Mouse (Mus musculus) left cerebral cortex, adult 11 months (tissue): Measurements from ENCODE around the gene Gps2.

Experiments
- DNase-seq: peaks from one replicate; pipeline ENCODE4 v3.0.0; 2022; ENCODE audit warnings: low spot score

The Gps2 gene

DNA sequence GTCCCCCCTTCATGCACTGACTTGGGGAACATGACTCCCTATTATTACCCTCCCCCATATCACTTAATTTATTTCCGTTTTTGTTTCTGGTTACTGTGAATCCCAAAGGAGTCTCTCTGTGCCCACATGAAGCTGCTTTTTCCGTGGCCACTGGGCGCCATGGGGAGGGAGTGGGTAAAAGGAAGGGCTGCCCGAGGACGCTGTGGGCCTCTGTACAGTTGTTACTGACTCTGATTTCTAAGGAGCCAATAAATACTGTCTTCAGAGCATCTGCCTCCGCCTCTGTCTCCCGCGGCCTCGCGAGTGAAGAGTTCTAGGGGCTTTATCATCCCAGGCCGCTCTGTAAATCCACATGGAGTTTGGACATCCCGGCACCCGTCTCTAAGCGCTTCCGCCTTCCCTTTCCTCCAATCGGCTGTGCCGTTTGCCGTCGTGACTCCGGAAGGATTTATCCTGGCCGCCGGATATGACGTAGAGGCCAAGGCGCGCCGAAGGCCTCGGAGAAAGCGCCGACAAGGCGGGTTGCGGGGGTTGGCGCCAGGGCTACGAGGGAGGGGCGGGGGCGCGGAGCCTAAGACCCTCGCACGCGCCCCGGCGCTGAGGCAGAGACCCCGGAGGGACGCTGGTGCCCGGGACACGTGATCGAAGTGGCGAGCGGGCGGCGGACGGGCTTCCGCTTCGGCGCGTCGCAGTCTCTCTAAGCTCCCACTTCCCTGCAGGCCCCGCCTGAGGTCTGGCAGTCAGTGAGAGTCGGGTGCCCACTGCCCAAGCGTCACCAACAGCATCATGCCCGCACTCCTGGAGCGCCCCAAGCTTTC is at the start of gene Gps2:
Gene Gps2, plus strand, starts transcription at position 335 of the 818 bp plus-strand sequence.
- peak; percentile 86 for DNase-seq

- no peak for DNase-seq
Observed at GRCm38 (mm10) chr11:69864138-69864860, 49.4 kb upstream of the Gps2 start.

DNA sequence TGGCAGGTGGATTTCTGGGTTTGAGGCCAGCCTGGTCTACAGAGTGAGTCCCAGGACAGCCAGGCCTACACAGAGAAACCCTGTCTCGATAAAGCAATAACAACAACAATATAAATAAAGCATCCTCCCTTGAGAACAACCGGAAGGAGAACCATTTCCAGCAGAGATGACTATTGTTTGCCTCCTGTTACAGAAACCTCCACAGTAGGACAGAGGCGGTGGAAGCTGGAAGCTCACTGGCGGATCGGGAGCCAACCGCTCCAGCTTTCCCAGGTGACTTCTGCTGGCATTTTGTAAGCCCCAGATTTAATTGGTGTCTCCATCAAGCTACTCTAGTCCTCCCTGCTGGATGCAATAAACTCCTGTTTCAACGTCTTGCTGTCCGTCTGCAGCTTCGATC is 48.1 kb upstream of the Gps2 start:
- no peak for DNase-seq

DNA sequence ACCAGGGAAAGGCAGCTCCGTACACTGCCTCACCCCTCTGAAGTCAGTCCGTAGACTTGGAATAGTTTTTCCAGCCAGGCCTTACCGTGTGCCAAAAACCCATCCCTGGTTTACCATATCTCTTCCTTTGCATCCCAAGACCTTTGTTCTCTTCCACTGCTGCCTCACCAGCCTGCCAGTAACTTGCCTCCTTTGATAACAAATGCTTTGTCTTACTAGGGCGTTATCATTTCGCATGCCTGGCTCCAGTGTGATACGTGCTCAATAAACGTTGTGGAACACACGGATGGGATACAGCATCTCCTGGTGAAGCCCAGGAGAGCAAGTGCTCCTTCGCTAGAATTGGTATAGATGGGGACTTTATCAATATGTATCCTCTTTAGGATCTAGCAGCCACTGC is 46.4 kb upstream of the Gps2 start:
- DNase-seq: no peak

DNA sequence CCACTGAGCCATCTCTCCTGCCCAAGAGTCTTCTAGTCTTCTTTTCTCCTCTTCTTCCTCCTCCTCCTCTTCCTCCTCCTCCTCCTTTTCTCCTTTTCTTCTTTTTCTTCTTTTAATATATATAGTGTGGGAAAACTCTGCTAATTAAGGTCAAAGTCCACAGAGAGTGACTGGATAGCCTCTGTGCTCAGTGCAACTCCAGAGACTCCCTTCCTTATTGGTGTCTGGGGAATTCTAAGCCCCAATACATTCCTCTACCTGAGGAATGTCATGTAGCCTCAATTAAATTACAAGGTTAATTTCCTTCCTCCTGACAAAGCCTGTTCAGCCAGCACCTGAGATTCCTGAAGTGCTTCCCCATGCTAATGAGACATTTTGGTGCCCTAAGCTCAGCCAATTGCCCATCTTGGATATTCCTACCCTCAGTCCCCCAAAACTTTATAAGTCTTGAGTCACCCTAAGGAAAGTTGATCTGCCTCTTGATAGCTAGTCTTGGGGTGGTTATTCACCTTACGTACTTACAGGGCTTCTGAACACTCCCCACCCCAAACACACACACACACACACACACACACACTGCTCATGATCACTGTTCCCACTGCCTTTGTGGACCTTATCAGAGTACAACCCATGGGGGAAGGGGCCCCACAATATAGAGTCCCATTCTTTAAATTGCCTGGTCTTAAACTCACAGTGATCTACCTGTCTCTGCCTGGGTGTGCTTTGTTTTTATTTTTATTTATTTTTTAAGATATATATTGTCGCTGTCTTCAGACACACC is 43.2 kb upstream of the Gps2 start:
- DNase-seq: no peak

DNA sequence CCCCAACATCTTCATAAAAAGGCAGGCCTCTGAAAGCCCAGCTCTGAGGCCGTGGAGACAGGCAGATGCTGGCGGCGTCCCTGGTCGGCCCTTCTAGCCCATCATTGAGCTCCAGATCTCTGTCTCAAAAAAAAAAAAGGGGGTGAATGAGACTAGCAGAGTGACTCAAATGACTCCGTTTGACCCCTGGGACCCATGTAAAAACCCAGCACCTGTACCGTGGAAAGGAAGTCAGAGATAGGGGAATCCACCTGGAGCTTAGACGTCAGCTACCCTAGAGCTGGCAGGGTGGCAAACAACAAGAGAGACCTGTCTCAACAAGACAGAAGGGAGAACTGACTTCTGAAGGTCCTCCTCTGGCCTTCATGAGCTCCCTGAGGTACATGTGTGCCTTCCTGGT is 41.9 kb upstream of the Gps2 start:
- no peak for DNase-seq

DNA sequence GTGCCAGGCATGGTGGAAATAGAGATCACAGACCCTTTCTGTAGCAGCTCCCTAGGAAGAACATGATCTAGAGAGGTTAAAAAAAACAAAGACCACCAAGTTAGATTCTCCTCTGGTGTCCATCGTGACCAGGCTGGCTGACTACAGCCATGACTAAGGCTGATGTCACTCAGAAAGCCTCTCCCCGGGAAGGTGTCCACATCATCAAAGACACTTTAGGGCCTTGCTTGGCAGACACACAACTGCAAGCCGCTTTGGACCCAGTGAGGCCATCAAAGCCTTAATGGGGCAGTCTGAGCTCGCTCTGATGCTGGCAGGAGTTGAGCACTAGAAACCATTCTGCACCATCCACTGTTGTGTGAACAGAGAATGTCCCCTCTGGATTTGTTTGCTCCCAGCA is 41.2 kb upstream of the Gps2 start:
- no peak for DNase-seq

DNA sequence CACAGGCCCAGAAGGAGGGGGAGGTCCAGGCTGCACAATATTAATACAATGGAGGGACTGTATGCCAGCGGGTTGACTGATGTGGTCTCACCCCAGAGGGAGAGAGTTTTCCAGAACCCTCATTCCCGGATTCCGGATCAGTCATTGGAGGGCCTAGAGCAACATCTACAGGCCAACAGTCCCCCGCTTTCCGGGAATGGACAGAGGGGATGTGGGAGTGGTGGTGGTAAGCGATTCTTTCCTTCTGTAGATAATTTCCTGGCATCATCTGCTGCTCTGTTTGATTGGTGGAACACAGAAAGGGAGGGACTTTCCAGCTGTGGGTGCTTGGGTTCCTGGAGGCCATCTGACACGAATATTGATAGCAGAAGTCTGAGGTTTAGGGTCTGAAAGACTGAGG is 37.5 kb upstream of the Gps2 start:
- no peak for DNase-seq

DNA sequence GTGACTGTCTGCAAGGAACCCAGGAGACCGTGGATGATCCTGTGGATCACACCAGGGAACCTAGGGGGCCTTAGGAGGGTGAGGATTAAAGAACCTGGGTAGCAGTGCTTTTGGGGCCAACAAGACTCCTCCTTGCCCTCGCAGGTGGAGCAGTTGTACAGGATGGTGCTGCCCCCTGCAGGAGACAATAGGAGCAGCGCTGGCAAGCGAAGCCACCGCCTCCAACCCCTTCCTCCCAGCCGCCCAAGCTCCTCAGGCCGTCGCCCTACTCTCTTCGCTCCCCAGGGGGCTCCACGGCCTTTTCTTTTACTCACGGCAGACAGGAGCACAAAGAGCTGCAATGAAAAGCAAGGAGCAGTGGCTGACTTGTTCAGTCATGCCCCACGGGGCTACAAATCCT is 36.8 kb upstream of the Gps2 start:
- no peak for DNase-seq

DNA sequence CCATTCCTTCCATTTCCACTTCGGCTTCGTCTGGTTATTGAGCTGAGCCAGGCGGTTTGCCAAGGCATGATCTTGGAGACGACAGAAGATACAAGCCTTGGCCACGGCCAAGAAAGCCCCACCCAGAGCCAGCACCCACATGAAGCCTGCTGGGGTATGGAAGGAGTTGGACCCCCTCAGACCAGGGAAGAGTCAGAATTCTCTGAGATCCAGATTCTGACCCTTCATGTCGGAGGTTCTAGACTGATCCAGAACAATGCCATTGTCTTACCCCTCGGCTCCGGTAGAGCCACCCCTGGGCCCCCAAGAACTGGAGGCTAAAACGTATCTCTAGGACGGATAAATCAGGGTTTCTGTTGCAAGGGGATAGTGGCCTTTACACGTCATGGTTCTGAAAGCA is 35.8 kb upstream of the Gps2 start, which contains the start of gene Tmem95:
Gene Tmem95, minus strand, starts transcription at position 141 of the 400 bp plus-strand sequence.
- DNase-seq: no peak

DNA sequence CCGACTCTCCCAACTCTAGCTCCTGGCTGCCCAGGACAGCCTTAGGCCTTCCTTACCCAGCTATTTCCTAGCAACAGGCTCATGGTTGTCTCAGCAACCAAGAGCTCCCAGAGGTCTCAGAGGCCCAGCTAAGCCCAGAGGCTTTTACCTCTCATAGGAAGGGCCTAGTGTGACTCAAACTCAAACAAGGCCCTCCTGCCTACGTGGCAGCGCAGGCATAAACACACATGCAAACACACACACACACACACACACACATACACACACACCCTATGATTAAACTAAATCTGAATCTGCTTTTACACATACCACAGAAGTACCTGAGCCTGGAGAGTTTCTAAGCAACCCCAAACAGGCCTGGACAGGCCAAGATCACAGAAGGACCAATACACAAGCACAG is 35.3 kb upstream of the Gps2 start:
- no peak for DNase-seq

GRCm38 (mm10) chr11:69878952-69879351 is 34.7 kb upstream of the Gps2 start:
- DNase-seq: no peak

DNA sequence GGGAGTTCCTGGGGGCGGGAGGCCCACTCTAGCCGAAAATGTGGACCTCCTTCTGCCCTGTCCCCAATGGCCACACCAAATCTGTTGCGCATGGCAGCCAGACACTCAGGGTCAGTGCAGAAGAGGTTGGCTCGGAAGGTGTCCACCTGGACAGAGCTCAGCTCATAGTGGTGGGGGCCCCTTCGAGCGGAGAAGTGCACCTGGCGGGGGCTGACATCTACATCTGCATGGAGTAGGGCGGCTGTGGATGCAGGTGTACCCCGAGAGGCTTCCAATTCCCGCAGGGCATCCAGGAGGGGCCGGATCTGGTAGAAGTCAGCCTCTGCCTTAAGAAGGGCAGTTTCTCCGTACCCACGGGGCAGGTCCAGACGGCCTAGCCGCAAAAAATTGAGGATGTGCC is 34.0 kb upstream of the Gps2 start:
- no peak for DNase-seq

- DNase-seq: no peak
Observed at GRCm38 (mm10) chr11:69880506-69880852, 33.2 kb upstream of the Gps2 start.

DNA sequence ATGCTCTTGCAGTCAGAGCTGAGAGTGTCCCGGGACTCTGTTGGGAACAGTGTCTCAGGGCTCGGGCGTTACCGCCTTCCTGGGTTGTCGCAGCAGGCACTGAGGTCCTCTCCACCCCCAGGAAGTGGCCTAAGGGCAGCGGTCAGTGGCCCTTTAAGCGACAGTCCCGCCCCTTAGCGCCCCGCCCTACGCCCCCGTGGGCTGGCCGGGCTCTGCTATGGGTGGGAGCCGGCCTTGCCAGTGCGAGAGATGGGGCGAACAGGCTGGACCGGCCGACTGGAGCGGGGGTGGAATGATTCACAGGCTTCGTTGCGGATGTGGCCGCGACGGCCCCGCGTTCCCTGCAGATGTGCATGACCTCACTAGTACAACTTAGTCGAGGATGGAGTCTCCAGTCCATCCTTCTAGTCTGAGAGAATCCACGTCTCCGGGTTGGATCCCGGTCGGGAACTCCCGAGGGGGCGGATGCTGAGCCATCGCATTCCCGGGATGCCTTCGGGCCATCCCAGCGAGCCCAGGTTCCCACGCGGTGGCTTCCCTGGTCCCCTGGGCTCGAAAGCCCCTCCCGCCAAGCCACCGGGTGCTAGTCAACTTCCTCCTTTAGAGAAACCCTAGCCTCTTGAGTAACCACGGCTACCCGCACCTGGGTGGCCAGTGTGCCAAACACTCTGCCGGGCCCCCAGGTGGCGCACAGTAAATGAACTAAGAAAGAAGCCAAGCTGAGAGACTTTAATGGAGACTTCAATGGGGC is 32.7 kb upstream of the Gps2 start, which contains the start of gene Kctd11:
Gene Kctd11, minus strand, starts transcription at position 554 of the 751 bp plus-strand sequence.
- peak; percentile 54 for DNase-seq

DNA sequence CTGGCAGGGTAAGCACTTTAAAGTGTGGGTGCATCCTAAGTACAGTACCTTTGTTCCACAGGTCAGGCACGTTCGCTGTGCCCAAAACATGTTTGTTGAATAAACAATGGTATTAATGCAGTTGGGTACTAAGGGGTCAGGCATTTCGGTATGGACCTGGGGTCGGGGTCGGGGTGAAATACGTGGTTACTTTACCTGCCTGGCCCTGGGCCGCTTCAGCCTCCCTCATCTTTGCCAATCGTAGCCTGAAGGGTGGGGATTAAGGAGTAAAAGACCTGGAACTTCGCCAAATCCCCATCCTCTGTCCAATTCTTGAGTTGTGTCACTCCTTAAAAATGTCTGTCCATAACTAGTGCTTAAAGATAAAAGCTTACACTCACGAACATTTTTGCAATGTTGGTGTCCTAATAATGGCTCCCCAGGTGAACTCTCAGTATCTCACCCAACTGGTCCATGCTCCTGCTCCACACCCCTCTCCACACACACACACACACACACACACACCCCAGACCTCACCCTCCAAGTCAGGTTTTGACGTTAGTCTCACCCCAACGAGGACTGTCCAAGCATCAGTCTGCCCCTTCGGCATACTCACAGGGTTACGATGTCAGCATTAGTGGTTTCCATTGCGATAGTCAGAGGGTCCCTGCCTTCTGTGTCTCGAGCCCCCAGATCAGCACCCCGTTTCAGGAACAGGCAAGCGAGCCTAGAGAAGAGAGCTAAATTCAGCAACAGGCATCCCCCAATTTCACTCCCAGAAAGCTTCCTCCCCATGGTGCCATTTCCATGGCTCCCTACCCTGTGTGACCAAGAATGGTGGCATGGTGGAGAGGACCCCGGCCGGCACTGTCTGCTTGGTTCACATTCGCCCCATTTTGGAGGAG is 31.7 kb upstream of the Gps2 start:
- no peak for DNase-seq

- no peak for DNase-seq
Observed at GRCm38 (mm10) chr11:69883066-69883465, 30.6 kb upstream of the Gps2 start.

DNA sequence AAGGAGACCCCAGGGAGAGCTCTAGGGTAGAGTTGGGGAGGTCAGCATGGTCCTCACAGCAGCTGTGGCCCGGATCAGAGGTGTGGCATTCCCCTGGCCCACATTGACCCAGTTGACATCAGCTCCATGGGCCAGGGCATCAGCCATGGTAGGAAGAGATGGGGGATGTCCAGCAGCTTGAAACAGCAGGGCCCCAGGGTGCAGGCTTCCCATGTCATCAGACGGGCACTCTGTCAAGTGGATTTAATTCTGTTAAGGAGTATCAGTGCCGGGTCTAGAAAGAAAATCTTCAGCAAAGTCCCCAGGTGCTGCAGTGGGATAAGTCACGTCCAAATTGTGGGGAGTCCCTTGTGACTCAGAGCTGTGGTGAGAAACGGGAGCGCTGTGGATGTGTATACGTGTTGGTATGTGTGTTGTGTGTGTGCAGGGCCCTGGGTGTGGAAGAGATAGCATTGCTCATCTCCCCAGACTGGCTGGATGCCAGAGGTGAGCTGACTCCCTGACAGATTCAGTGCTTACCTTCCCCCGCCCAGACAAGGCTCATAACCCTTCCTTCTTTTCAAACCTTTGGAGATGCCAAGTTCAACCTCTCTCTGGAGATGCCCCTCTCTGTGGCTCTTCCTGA is 30.0 kb upstream of the Gps2 start:
- DNase-seq: no peak

DNA sequence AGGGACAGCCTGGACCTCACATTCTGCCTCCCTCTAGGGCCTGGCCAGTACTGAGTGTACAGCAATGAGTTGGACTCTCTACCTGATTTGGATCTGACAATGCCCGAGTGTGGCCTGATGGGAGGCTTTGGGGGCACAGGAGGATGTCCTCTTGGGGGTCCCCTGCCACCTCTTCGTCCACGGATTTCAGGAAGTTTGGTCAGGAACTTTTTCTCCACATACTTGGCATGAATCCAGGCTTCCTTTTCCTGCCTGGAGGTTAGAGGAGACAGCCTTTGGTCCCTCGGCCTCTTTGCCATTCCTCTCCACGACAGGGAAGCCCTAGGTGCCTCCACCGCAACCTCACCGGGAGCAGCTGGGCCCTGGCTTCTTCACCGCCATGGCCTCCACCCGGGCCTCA is 29.4 kb upstream of the Gps2 start:
- DNase-seq: no peak

GRCm38 (mm10) chr11:69884663-69885062 is 29.0 kb upstream of the Gps2 start:
- DNase-seq: no peak
